Mouse (Mus musculus): ENCODE measurements around the gene Gm7073.

Gene Gm7073

Small RNAs within 50 kb of the gene (microRNA-seq; reads per million reads assigned to microRNA genes)
- 17.1 to 28.5 reads per million in 2 experiments for gene Mir505
